Mouse (Mus musculus) heart, embryonic 13.5 days (tissue): ENCODE measurements around the gene Dhps. TPM values are rescaled to one million over a fixed set of nuclear protein-coding genes. Genes with fewer than 3 reads are reported as not detected.
"Not testable (repeated sequence)": the region's sequence is repeated elsewhere in the genome, so short reads cannot be mapped to it uniquely, and the experiment has no call there.

Experiments
- ATAC-seq: fragments of 200-750 bp; cut with Nextera tagmentation; 2 replicates; pipeline ENCODE4 v1.8.0; 2017; ENCODE audit warnings: moderate TSS enrichment; ENCODE audit not compliant: insufficient number of reproducible peaks, low FRiP score, low TSS enrichment; ENCODE audit errors: extremely low read depth
- H3K27ac ChIP-seq: fragments of 300-500 bp; sonication (generic); replicated peaks from 2 replicates; pipeline ENCODE4 v1.5.1; 2015; ENCODE audit warnings: moderate library complexity, mild to moderate bottlenecking, inconsistent platforms
- H3K27me3 ChIP-seq: fragments of 300-500 bp; sonication (generic); replicated peaks from 2 replicates; pipeline ENCODE4 v1.6.1; 2015; ENCODE audit warnings: mild to moderate bottlenecking, inconsistent platforms
- H3K36me3 ChIP-seq: fragments of 300-500 bp; sonication (generic); 2 replicates; pipeline ENCODE4 v1.6.1; 2015; ENCODE audit warnings: mild to moderate bottlenecking, inconsistent platforms
- H3K4me1 ChIP-seq: fragments of 300-500 bp; sonication (generic); 2 replicates; pipeline ENCODE4 v1.6.1; 2015; ENCODE audit warnings: inconsistent platforms
- H3K4me2 ChIP-seq: fragments of 300-500 bp; sonication (generic); 2 replicates; pipeline ENCODE4 v1.6.1; 2015; ENCODE audit warnings: inconsistent platforms, mild to moderate bottlenecking, moderate library complexity
- H3K4me3 ChIP-seq: fragments of 300-500 bp; sonication (generic); 2 replicates; pipeline ENCODE4 v1.5.1; 2015; ENCODE audit warnings: moderate library complexity, mild to moderate bottlenecking, inconsistent platforms
- H3K9ac ChIP-seq: fragments of 300-500 bp; sonication (generic); 2 replicates; pipeline ENCODE4 v1.6.1; 2015; ENCODE audit warnings: inconsistent platforms, mild to moderate bottlenecking, moderate library complexity
- H3K9me3 ChIP-seq: fragments of 300-500 bp; sonication (generic); 2 replicates; pipeline ENCODE4 v1.6.1; 2016; ENCODE audit warnings: inconsistent platforms
- WGBS: fragments of 180-500 bp; shearing (Covaris S2); methylation state at CpG from one replicate; pipeline ENCODE4 v1.1.7; 2015; ENCODE audit warnings: mixed read lengths; 5-methylcytosine and 5-hydroxymethylcytosine counted together
- microRNA-seq: library from miRNA; unstranded; fragments of <30 nt; microRNA quantifications from one replicate; pipeline ENCODE4, GENCODE M21; 2016
- polyA plus RNA-seq: library from polyadenylated mRNA; unstranded; fragments of >200 nt; fragmentation: Nextera tagmentation; extraction: Ambion mirVana; gene quantifications from 2 replicates; pipeline ENCODE4 v1.2.1, GENCODE M21; 2015

Gene Dhps
- polyA plus RNA-seq, 1 experiment from 2014 or later, result 51.9 TPM

DNA sequence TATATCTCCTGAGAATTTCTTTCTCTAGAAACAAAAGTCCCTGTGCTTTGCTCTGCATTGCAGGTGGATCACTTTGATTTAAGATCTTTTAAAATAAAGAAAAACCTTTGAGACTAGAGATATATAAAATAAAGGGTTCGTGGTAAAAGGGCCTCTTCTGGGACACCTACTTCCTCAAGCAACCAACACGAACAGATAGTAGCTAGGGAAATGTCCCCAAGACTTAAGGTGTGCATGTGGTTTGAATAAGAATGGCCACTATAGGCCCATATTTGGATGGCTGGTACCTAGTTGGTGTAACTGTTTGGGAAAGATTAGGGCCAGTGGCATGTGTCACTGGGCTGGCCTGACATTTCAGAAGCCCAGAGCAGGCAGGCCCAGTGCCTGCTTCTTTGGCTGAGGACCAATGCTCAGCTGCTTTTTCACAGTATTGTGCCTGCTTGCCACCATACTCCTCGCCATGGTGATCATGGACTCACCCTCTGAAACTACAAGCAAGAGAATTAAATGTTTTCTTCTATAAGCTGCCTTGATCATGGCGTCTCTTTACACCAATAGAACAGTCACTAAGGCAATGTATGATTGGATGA is 28.6 kb downstream of the Dhps start:
- no peaks in the 10 kb centered on the region for H3K9me3 ChIP-seq
- WGBS, result 72% methylated on average over 4 of the region's 4 CpGs
- no peak overlapping the region for H3K27ac ChIP-seq
- no peak overlapping the region for H3K4me3 ChIP-seq
- ATAC-seq, result no peak
- no peaks in the 10 kb centered on the region for H3K4me1 ChIP-seq
- H3K36me3 ChIP-seq, result peaks cover 46% of the 10 kb centered on the region
- H3K9ac ChIP-seq, result no peak overlapping the region
- H3K4me2 ChIP-seq, result no peak overlapping the region
- no peaks in the 10 kb centered on the region for H3K27me3 ChIP-seq

DNA sequence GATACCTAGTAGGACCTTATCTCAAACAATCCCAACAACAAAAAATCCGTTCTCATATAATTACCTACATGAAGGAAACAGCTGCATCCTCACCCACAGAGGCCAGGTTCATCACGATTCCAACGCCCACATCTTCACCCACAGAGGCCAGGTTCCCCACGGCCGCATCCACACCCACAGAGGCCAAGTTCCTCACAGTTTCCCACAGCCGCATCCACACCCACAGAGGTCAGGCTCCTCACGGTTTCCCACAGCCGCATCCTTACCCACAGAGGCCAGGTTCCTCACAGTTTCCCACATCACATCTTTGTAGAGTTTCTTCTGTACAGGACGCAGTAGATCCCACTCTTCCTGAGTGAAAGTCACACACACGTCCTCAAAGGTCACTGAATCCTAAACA is 41.7 kb downstream of the Dhps start:
- no peak for ATAC-seq
- Histone ChIP-seq H3K4me1 (no peaks in the 10 kb centered on the region), H3K4me2 (no peak overlapping the region), H3K36me3 (peaks cover 44% of the 10 kb centered on the region), H3K27me3 (no peaks in the 10 kb centered on the region), H3K9me3 (0 out of 2 replicates have a peak, but pooled peaks cover 3% of the 10 kb centered on the region), H3K9ac (no peak overlapping the region), H3K27ac (no peak overlapping the region), H3K4me3 (no peak overlapping the region)
- 89% methylated on average over 10 of the region's 10 CpGs for WGBS

DNA sequence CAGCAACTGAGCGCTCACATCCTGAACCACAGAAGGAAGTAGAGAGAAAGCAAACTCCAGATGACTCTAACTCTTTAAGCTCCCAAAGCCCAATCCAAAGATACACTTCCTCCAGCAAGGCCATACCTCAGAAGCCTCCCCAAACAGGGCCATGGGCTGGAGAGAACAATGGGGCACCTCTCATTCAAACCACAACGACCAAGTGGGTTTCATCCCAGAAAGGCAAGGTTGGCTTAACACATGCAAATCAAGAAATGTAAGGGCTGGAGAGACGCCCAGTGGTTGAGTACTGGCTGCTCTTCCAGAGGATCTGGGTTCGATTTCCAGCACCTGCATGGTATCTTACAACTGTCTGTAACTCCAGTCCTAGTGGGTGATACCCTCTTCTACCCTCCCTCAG is 43.9 kb downstream of the Dhps start:
- no peaks in the 10 kb centered on the region for H3K9me3 ChIP-seq
- no peak overlapping the region for H3K9ac ChIP-seq
- 72% methylated on average over 4 of the region's 4 CpGs for WGBS
- no peaks in the 10 kb centered on the region for H3K27me3 ChIP-seq
- no peak overlapping the region for H3K4me3 ChIP-seq
- peaks cover 27% of the 10 kb centered on the region for H3K36me3 ChIP-seq
- 0 out of 2 replicates have a peak, but pooled peaks cover 4% of the 10 kb centered on the region for H3K4me1 ChIP-seq
- no peak overlapping the region for H3K27ac ChIP-seq
- no peak overlapping the region for H3K4me2 ChIP-seq
- no peak for ATAC-seq

DNA sequence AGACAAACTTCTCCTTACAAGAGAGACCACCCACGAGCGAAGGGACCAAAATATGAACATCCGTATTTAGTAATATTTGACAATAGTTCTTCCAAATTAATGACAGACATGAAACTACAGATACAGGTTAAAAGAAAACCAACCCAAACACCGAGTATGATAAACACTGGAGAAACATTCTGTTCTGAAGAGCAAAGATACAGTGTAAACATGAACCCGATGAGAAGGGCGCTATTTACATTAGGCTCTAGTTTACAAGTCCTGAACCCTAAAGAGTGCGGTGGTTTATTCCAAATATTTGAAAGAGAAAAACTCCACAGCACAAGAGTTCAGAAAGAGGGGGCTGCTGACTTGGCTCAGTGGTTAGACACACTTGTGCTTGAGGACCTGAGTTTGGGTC is 45.4 kb downstream of the Dhps start:
- no peaks in the 10 kb centered on the region for H3K9me3 ChIP-seq
- WGBS, result 79% methylated on average over 7 of the region's 7 CpGs
- no peaks in the 10 kb centered on the region for H3K27me3 ChIP-seq
- 0 out of 2 replicates have a peak, but pooled peaks cover 4% of the 10 kb centered on the region for H3K4me1 ChIP-seq
- no peak overlapping the region for H3K4me2 ChIP-seq
- no peak overlapping the region for H3K9ac ChIP-seq
- H3K27ac ChIP-seq, result no peak overlapping the region
- ATAC-seq, result no peak
- H3K4me3 ChIP-seq, result no peak overlapping the region
- H3K36me3 ChIP-seq, result peaks cover 12% of the 10 kb centered on the region

DNA sequence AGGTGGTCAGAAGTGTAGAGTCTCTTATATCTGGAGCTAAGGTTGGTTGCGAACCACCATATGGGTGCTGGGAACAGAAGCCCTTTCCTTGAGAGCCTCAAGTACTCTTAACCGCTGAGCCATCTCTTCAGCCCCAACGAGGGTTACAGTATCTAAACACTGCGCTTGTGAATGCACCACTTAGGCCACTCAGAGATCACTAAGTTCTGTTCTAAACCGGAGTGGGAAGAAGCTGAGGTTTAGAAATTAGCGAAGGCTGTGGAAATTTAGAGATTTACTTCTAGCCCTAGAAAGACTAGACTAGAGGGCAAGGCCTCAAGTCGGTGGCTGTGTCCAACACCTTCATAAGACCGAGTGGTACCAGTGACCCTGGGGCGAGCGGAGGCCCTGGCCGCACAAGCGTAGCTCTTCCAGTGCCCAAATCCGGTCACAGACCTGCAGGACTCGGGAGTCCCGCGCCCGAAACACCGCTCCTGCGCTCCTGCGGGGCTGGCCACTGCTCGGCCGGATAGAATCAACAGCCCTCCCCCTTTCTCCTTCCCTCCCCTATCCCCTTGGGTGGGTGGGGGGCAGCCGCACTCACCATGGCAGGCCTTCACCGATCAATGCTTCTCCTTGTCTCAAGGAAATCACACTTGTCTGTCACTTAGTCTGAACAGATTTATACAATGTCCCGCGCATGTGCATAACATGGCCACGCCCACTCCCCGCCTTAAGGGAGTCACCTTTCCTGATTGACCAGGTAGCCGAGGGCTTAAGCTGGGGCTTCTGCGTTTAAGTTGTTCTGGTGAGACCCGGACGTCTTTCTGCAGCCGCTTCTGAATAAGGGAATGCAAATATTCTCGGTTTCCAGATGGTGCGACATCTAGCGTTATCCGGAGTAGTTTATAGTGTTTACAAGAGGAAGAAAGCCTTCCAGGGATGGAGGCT is 47.8 kb downstream of the Dhps start:
- Histone ChIP-seq H3K27ac (peak overlapping the region; percentile 55), H3K9me3 (no peaks in the 10 kb centered on the region), H3K4me1 (0 out of 2 replicates have a peak, but pooled peaks cover 4% of the 10 kb centered on the region), H3K4me3 (peak overlapping the region; percentile 67), H3K27me3 (no peaks in the 10 kb centered on the region), H3K9ac (peak overlapping the region; percentile 82), H3K4me2 (peak overlapping the region; percentile 74), H3K36me3 (0 out of 2 replicates have a peak, but pooled peaks cover 2% of the 10 kb centered on the region)
- ATAC-seq, result no peak
- WGBS, result 6% methylated on average over 37 of the region's 37 CpGs

DNA sequence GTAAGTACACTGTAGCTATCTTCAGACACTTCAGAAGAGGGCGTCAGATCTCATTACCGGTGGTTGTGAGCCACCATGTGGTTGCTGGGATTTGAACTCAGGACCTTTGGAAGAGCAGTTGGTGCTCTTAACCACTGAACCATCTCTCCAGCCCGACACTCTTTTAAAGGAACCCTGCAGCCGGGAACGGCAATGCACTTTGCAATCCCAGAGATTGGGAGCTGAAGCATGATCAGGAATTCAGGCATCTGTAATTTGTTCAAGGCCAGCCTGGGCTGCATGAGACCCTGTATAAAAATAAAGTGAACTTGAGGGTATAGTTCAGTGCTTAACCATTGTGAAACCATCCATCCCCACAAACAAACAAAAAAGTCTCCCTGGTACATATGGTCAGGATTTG is 48.7 kb downstream of the Dhps start:
- 67% methylated on average over 5 of the region's 5 CpGs for WGBS
- H3K27ac ChIP-seq, ATAC-seq, H3K4me2 ChIP-seq, H3K9me3 ChIP-seq, H3K4me3 ChIP-seq, H3K27me3 ChIP-seq, H3K4me1 ChIP-seq, H3K9ac ChIP-seq, H3K36me3 ChIP-seq: not testable (repeated sequence)

DNA sequence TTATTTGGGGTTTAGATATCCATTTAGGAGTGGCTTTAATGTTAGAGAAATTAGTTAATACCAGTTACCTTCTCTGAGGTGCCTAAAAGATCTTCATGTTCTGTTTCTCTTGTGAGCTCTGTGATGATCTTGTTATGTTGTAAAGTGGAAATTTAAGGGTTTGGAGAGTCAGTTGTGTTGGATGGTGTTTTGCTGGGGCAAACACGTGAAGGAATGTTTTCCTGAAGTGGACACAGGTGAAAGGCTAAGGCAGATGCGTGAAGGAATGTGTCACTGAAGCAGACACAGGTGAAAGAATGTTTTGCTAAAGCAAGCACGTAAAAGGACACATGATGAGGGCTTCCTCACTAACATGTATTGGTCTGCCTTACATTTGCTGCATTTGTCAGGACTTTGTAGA is 51.4 kb downstream of the Dhps start, which contains the start of gene Zfp791:
TSS of gene Zfp791 (minus strand) at position 101 of the 400 bp plus-strand sequence.
- no peaks in the 10 kb centered on the region for H3K36me3 ChIP-seq
- no peak within 1 kb of the TSS for H3K27ac ChIP-seq
- no peaks in the 10 kb centered on the region for H3K27me3 ChIP-seq
- ATAC-seq, result no peak
- 0 out of 2 replicates have a peak, but pooled peaks cover 4% of the 10 kb centered on the region for H3K4me1 ChIP-seq
- no peak within 1 kb of the TSS for H3K9ac ChIP-seq
- no peaks in the 10 kb centered on the region for H3K9me3 ChIP-seq
- WGBS, result 64% methylated on average over 3 of the region's 3 CpGs
- H3K4me2 ChIP-seq, result no peak within 1 kb of the TSS
- H3K4me3 ChIP-seq, result no peak within 1 kb of the TSS

DNA sequence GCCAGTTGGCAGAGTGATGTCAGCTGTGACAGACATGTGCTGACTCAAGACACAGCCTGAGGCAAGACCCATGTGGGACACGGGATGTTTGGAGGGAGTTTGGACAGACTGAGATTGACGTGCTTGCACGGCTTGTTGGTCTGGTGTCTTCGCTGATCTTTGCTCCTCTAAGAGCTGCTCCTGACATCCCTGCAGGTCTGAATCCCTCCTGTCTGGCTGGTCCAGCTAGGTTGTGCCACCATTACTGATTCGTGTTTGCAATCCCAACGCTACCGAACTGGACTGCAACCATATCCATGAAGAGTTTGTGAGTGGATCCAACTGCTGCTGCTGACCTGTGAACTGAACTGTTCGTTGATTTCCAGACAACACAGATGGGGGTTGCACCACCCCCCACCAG is 52.1 kb downstream of the Dhps start:
- Histone ChIP-seq H3K36me3 (no peaks in the 10 kb centered on the region), H3K27ac (no peak overlapping the region), H3K4me3 (no peak overlapping the region), H3K9ac (no peak overlapping the region), H3K9me3 (no peaks in the 10 kb centered on the region), H3K4me2 (no peak overlapping the region), H3K4me1 (0 out of 2 replicates have a peak, but pooled peaks cover 4% of the 10 kb centered on the region), H3K27me3 (no peaks in the 10 kb centered on the region)
- WGBS, result 82% methylated on average over 8 of the region's 8 CpGs
- no peak for ATAC-seq

Small RNA genes lying within 50 kb of the gene (microRNA-seq; reads per million reads assigned to microRNA genes)
- 4.7 reads per million, percentile 19 among the genes with 10 or more reads in this experiment for gene Gm23388
- 1.8 reads per million for gene Mir7070

Other genes with a start within 250 kb of the Dhps start
- gene Dand5, start 248.9 kb upstream of the Dhps start, polyA plus RNA-seq, result 6.3 and 6.6 TPM in 2 replicates
- gene Gadd45gip1, start 240.2 kb upstream of the Dhps start, polyA plus RNA-seq, result 50.2 and 52.3 TPM in 2 replicates
- gene Rad23a, start 231.1 kb upstream of the Dhps start, polyA plus RNA-seq, result 108 and 123 TPM in 2 replicates
- gene Calr, start 224.8 kb upstream of the Dhps start, polyA plus RNA-seq, result 711 and 772 TPM in 2 replicates
- gene Farsa, start 214.8 kb upstream of the Dhps start, polyA plus RNA-seq, result 58.3 and 63.1 TPM in 2 replicates
- 37.2 and 38.5 TPM in 2 replicates for gene Syce2, start 199.6 kb upstream of the Dhps start, polyA plus RNA-seq
- gene Gcdh, start 177.8 kb upstream of the Dhps start, polyA plus RNA-seq, result 31.0 and 37.5 TPM in 2 replicates
- 4.9 and 15.6 TPM in 2 replicates for gene Klf1, start 169.8 kb upstream of the Dhps start, polyA plus RNA-seq
- 5.3 and 5.9 TPM in 2 replicates for gene Dnase2a, start 163.2 kb upstream of the Dhps start, polyA plus RNA-seq
- 0.11 and 0.19 TPM in 2 replicates for gene Mast1, start 134.4 kb upstream of the Dhps start, polyA plus RNA-seq
- gene Rtbdn, start 124.8 kb upstream of the Dhps start, polyA plus RNA-seq, result 0.17 and 0.32 TPM in 2 replicates
- gene Gm49661, start 102.3 kb upstream of the Dhps start, polyA plus RNA-seq, result not detected in 2 replicates
- 733 and 747 TPM in 2 replicates for gene Prdx2, start 102.2 kb upstream of the Dhps start, polyA plus RNA-seq
- gene Rnaseh2a, start 102.0 kb upstream of the Dhps start, polyA plus RNA-seq, result 82.8 and 83.4 TPM in 2 replicates
- gene Junb, start 93.0 kb upstream of the Dhps start, polyA plus RNA-seq, result 12.8 and 12.9 TPM in 2 replicates
- 7.2 and 7.3 TPM in 2 replicates for gene Hook2, start 81.2 kb upstream of the Dhps start, polyA plus RNA-seq
- gene Best2, start 57.2 kb upstream of the Dhps start, polyA plus RNA-seq, result not detected in 2 replicates
- gene Asna1, start 46.5 kb upstream of the Dhps start, polyA plus RNA-seq, result 113 and 127 TPM in 2 replicates
- 73.4 and 75.1 TPM in 2 replicates for gene Trir, start 44.9 kb upstream of the Dhps start, polyA plus RNA-seq
- gene Tnpo2, start 34.8 kb upstream of the Dhps start, polyA plus RNA-seq, result 23.2 and 25.3 TPM in 2 replicates
- gene Fbxw9, start 11.7 kb upstream of the Dhps start, polyA plus RNA-seq, result 18.5 and 19.8 TPM in 2 replicates
- 0.57 TPM in 1 of 2 replicates, not detected in the other for gene Gm5741, start 3.8 kb upstream of the Dhps start, polyA plus RNA-seq
- gene Wdr83os, start 9.0 kb downstream of the Dhps start, polyA plus RNA-seq, result 118 and 120 TPM in 2 replicates
- 37.7 and 38.7 TPM in 2 replicates for gene Wdr83, start 9.5 kb downstream of the Dhps start, polyA plus RNA-seq
- 30.5 and 31.1 TPM in 2 replicates for gene Man2b1, start 11.5 kb downstream of the Dhps start, polyA plus RNA-seq
- 1.0 and 1.2 TPM in 2 replicates for gene Zfp791, start 51.3 kb downstream of the Dhps start, polyA plus RNA-seq
- not detected in 2 replicates for gene Cks1brt, start 80.2 kb downstream of the Dhps start, polyA plus RNA-seq
- not detected in 2 replicates for gene Olfr371, start 154.2 kb downstream of the Dhps start, polyA plus RNA-seq
- gene Orc6, start 227.9 kb downstream of the Dhps start, polyA plus RNA-seq, result 66.2 and 69.6 TPM in 2 replicates
- 103 and 107 TPM in 2 replicates for gene Vps35, start 228.0 kb downstream of the Dhps start, polyA plus RNA-seq